11 mouse cellular contexts compared by ENCODE assay signal in genomic region chr12:104985088-104985487, GRCm38 (mm10). TPM values are rescaled to one million over a fixed set of nuclear protein-coding genes. Genes with fewer than 3 reads are reported as not detected.
A peak's percentile ranks its signal among the peaks of the same experiment; 100 is the strongest.
DNase-seq lines count a peak whose midpoint lies in the region; ATAC-seq and TF ChIP-seq lines count a peak whose summit lies in the region.
"Had no signal": no experiment of that assay in that cellular context is flagged by ENCODE, and none has a peak within 500 bp of the region (broad histone marks: within the 10 kb centered on the region; RNA-seq: fewer than 3 reads in every experiment).

No protein-coding gene starts in this region.

- H3K9ac ChIP-seq in hindbrain, postnatal 0 days (replicated peaks; ENCODE audit: low read length): no peak overlapping the region
- no peak overlapping the region for H3K9ac ChIP-seq in hindbrain, embryonic 12.5 days
- H3K9ac ChIP-seq: forebrain, embryonic 12.5 days had no signal

- no peak overlapping the region for H3K4me2 ChIP-seq in hindbrain, postnatal 0 days (ENCODE audit: low read depth, low read length)
- no peak overlapping the region for H3K4me2 ChIP-seq in hindbrain, embryonic 12.5 days (replicated peaks)
- H3K4me2 ChIP-seq: forebrain, embryonic 12.5 days had no signal

- ATAC-seq in hindbrain, postnatal 0 days: no peak
- no peak for ATAC-seq in hindbrain, embryonic 12.5 days (ENCODE audit: low FRiP score)

- no peak overlapping the region for H3K27ac ChIP-seq in hindbrain, postnatal 0 days
- no peak overlapping the region for H3K27ac ChIP-seq in hindbrain, embryonic 12.5 days
- no peak overlapping the region for H3K27ac ChIP-seq in testis, adult 2 months (ENCODE audit: control insufficient read depth, insufficient read depth, low read depth, low read length)
- H3K27ac ChIP-seq: embryonic facial prominence, embryonic 10.5 days; forebrain, embryonic 12.5 days had no signal

- 81% methylated on average over 5 of the region's 5 CpGs for WGBS in hindbrain, postnatal 0 days
- WGBS in hindbrain, embryonic 12.5 days: 81% methylated on average over 5 of the region's 5 CpGs

- no peaks in the 10 kb centered on the region for H3K27me3 ChIP-seq in hindbrain, postnatal 0 days (ENCODE audit: insufficient read depth, low read length)
- H3K27me3 ChIP-seq in hindbrain, embryonic 12.5 days: no peaks in the 10 kb centered on the region
- H3K27me3 ChIP-seq in testis, adult 2 months (ENCODE audit: control insufficient read depth, insufficient read depth, low read length): no peaks in the 10 kb centered on the region

- DNase-seq in hindbrain, postnatal 0 days (ENCODE audit: low spot score): no peak
- DNase-seq in testis, postnatal 14 days (ENCODE audit: low spot score): no peak
- peak; percentile 24 for DNase-seq in T-cell, adult 2 months (ENCODE audit: low spot score)
- DNase-seq in testis, postnatal 10 days (ENCODE audit: low spot score): peak; percentile 63
- DNase-seq in adrenal gland, postnatal 10 days: no peak
- DNase-seq in heart, adult 8-10 months (ENCODE audit: low spot score): no peak

- H3K36me3 ChIP-seq in hindbrain, postnatal 0 days (ENCODE audit: insufficient read depth, low read length): no peaks in the 10 kb centered on the region
- H3K36me3 ChIP-seq in hindbrain, embryonic 12.5 days: no peaks in the 10 kb centered on the region
- no peaks in the 10 kb centered on the region for H3K36me3 ChIP-seq in testis, adult 2 months (ENCODE audit: control insufficient read depth, insufficient read depth, low read length)
- H3K36me3 ChIP-seq: embryonic facial prominence, embryonic 10.5 days; forebrain, embryonic 12.5 days had no signal

- TF ChIP-seq POLR2A in testis, adult 2 months (IDR thresholded peaks at IDR 0.05; ENCODE audit: control insufficient read depth, low read depth, low read length): no peak

- peak; percentile 43 for TF ChIP-seq CTCF in hindbrain, postnatal 0 days (IDR thresholded peaks at IDR 0.05; ENCODE audit: low read depth)
- peak; percentile 63; the same call in 1 of the 2 replicates for TF ChIP-seq CTCF in testis, adult 2 months (IDR thresholded peaks at IDR 0.05; ENCODE audit: control insufficient read depth, insufficient read depth, insufficient replicate concordance, low read depth, low read length)

- no peak overlapping the region for H3K4me3 ChIP-seq in hindbrain, postnatal 0 days (ENCODE audit: low read length)
- no peak overlapping the region for H3K4me3 ChIP-seq in hindbrain, embryonic 12.5 days
- H3K4me3 ChIP-seq in testis, adult 2 months (ENCODE audit: control insufficient read depth, low read depth, low read length): no peak overlapping the region
- H3K4me3 ChIP-seq: embryonic facial prominence, embryonic 10.5 days; forebrain, embryonic 12.5 days; myocyte had no signal

- H3K9me3 ChIP-seq in hindbrain, postnatal 0 days (ENCODE audit: low read length): no peaks in the 10 kb centered on the region
- no peaks in the 10 kb centered on the region for H3K9me3 ChIP-seq in hindbrain, embryonic 12.5 days (replicated peaks)
- H3K9me3 ChIP-seq: forebrain, embryonic 12.5 days had no signal

- no peaks in the 10 kb centered on the region for H3K4me1 ChIP-seq in hindbrain, postnatal 0 days (ENCODE audit: insufficient read depth, low read length)
- peaks cover 7% of the 10 kb centered on the region for H3K4me1 ChIP-seq in hindbrain, embryonic 12.5 days
- H3K4me1 ChIP-seq in testis, adult 2 months (ENCODE audit: control insufficient read depth, insufficient read depth, low read length): peaks cover 6% of the 10 kb centered on the region

RNA-seq across cellular contexts. Expression of gene Syne3, which starts 24.5 kb away (rescaled TPM):
- 1.4 TPM in 2 replicates for total RNA-seq in hindbrain, postnatal 0 days (2014; rRNA removed)
- 0.66 and 0.98 TPM in 2 replicates for polyA plus RNA-seq in hindbrain, postnatal 0 days (2015; fragmentation: Nextera tagmentation; extraction: Ambion mirVana)
- polyA plus RNA-seq in hindbrain, embryonic 12.5 days (2016; fragmentation: Nextera tagmentation; extraction: Ambion mirVana): 0.21 and 0.47 TPM in 2 replicates
- polyA plus RNA-seq in testis, adult 2 months (2012; rRNA removed): 7.5 and 7.8 TPM in 2 replicates
- total RNA-seq in adrenal gland, postnatal 10 days (2021): 1 to 10 TPM; 9.1 to 9.5 TPM
- total RNA-seq in heart, adult 8-10 months (2022): 10 to 100 TPM in 1 of 4 experiments, 1 to 10 TPM in 3; 7.2 to 10.5 (median 7.7) TPM

RNA-seq across cellular contexts. Expression of gene Glrx5, which starts 47.4 kb away (rescaled TPM):
- total RNA-seq in hindbrain, postnatal 0 days (2014; rRNA removed): 28.6 and 43.1 TPM in 2 replicates
- 195 and 199 TPM in 2 replicates for polyA plus RNA-seq in hindbrain, postnatal 0 days (2015; fragmentation: Nextera tagmentation; extraction: Ambion mirVana)
- polyA plus RNA-seq in hindbrain, embryonic 12.5 days (2016; fragmentation: Nextera tagmentation; extraction: Ambion mirVana): 149 and 157 TPM in 2 replicates
- 13.8 and 14.2 TPM in 2 replicates for polyA plus RNA-seq in testis, adult 2 months (2012; rRNA removed)
- 100 to 1,000 TPM; 158 to 160 TPM for total RNA-seq in adrenal gland, postnatal 10 days (2021)
- total RNA-seq in heart, adult 8-10 months (2022): 100 to 1,000 TPM in 1 of 4 experiments, 10 to 100 TPM in 3; 74.2 to 104 (median 85.4) TPM

Comparison
In these comparisons a context has a peak if more than half of its experiments do, and no peak if none do; other contexts are left out.
1. DNase-seq: peak in T-cell, adult 2 months (single experiment) and testis, postnatal 10 days (single experiment); none in hindbrain, postnatal 0 days (single experiment), testis, postnatal 14 days (single experiment), adrenal gland, postnatal 10 days (single experiment) and heart, adult 8-10 months (single experiment).